16 mouse cellular contexts compared by ENCODE assay signal in genomic region chr5:31627562-31628526, GRCm38 (mm10). TPM values are rescaled to one million over a fixed set of nuclear protein-coding genes. Genes with fewer than 3 reads are reported as not detected.
DNase-seq lines count a peak whose midpoint lies in the region; ATAC-seq and TF ChIP-seq lines count a peak whose summit lies in the region.
"Had no signal": no experiment of that assay in that cellular context is flagged by ENCODE, and none has a peak within 500 bp of the region (broad histone marks: within the 10 kb centered on the region; RNA-seq: fewer than 3 reads in every experiment).

No protein-coding gene starts in this region.

- H3K79me3 ChIP-seq in C2C12 (ENCODE audit: low read depth): no peaks in the 10 kb centered on the region

- TF ChIP-seq CTCF in C2C12 (IDR thresholded peaks at IDR 0.05; ENCODE audit: control insufficient read depth, insufficient read depth, insufficient read length): no peak
- no peak for TF ChIP-seq CTCF in intestine, postnatal 0 days (IDR thresholded peaks at IDR 0.05; ENCODE audit: low read depth)
- no peak for TF ChIP-seq CTCF in lung, adult 2 months (IDR thresholded peaks at IDR 0.05; ENCODE audit: insufficient read depth, low read length)

- 70% methylated on average over 9 of the region's 9 CpGs for WGBS in heart, embryonic 15.5 days
- 78% methylated on average over 9 of the region's 9 CpGs for WGBS in intestine, postnatal 0 days
- 75% methylated on average over 9 of the region's 9 CpGs for WGBS in lung, adult 2 months

- peak; percentile 38 for DNase-seq in adrenal gland, postnatal 14 days
- no peak for DNase-seq in adrenal gland, adult 8-10 months
- no peak for DNase-seq in heart, adult 11 months
- DNase-seq in fibroblast of lung, adult 2 months (ENCODE audit: low read depth): peak; percentile 64
- no peak for DNase-seq in lung, adult 2 months
- DNase-seq: cerebellum, postnatal 10 days; gastrocnemius, postnatal 36 days; kidney, postnatal 10 days; midbrain, embryonic 14.5 days; thymus, postnatal 4 days had no signal

- no peaks in the 10 kb centered on the region for H3K27me3 ChIP-seq in heart, embryonic 15.5 days
- H3K27me3 ChIP-seq in C2C12 (ENCODE audit: control insufficient read depth, insufficient read depth, insufficient read length): no peaks in the 10 kb centered on the region
- no peaks in the 10 kb centered on the region for H3K27me3 ChIP-seq in intestine, postnatal 0 days (replicated peaks; ENCODE audit: control insufficient read depth, insufficient read depth, low read length)
- H3K27me3 ChIP-seq: limb, embryonic 13.5 days had no signal

- peaks cover 41% of the 10 kb centered on the region for H3K4me1 ChIP-seq in heart, embryonic 15.5 days (replicated peaks)
- no peaks in the 10 kb centered on the region for H3K4me1 ChIP-seq in intestine, postnatal 0 days (replicated peaks; ENCODE audit: control insufficient read depth, insufficient read depth, low read length)
- no peaks in the 10 kb centered on the region for H3K4me1 ChIP-seq in lung, adult 2 months (ENCODE audit: control insufficient read depth, insufficient read depth, low read length)

- no peak overlapping the region for H3K4me2 ChIP-seq in heart, embryonic 15.5 days
- no peak overlapping the region for H3K4me2 ChIP-seq in intestine, postnatal 0 days (replicated peaks; ENCODE audit: low read depth)
- H3K4me2 ChIP-seq: limb, embryonic 13.5 days had no signal

- no peak overlapping the region for H3K4me3 ChIP-seq in heart, embryonic 15.5 days
- no peak overlapping the region for H3K4me3 ChIP-seq in C2C12 (ENCODE audit: insufficient read depth, poor library complexity, severe bottlenecking)
- no peak overlapping the region for H3K4me3 ChIP-seq in intestine, postnatal 0 days (ENCODE audit: low read depth, low read length)
- no peak overlapping the region for H3K4me3 ChIP-seq in lung, adult 2 months (replicated peaks; ENCODE audit: extremely low read depth, low read depth, low read length)
- H3K4me3 ChIP-seq: limb, embryonic 13.5 days had no signal

- no peak overlapping the region for H3ac ChIP-seq in C2C12 (ENCODE audit: control insufficient read depth, insufficient read length, low read depth)

- H3K36me3 ChIP-seq in heart, embryonic 15.5 days: no peaks in the 10 kb centered on the region
- peaks cover 6% of the 10 kb centered on the region for H3K36me3 ChIP-seq in C2C12 (ENCODE audit: control insufficient read depth, insufficient read depth)
- H3K36me3 ChIP-seq in intestine, postnatal 0 days (ENCODE audit: control insufficient read depth, insufficient read depth): peaks cover 9% of the 10 kb centered on the region; the same call in 1 of the 2 replicates
- H3K36me3 ChIP-seq: limb, embryonic 13.5 days had no signal

- no peaks in the 10 kb centered on the region for H3K79me2 ChIP-seq in C2C12 (ENCODE audit: control insufficient read depth, insufficient read depth)

- ATAC-seq in heart, embryonic 15.5 days (replicated peaks; ENCODE audit: insufficient number of reproducible peaks, insufficient read depth, low FRiP score, low read depth): no peak
- no peak for ATAC-seq in intestine, postnatal 0 days
- ATAC-seq: lung, postnatal 0 days had no signal

- no peaks in the 10 kb centered on the region for H3K9me3 ChIP-seq in heart, embryonic 15.5 days (replicated peaks)
- no peaks in the 10 kb centered on the region for H3K9me3 ChIP-seq in intestine, postnatal 0 days (ENCODE audit: control insufficient read depth)
- H3K9me3 ChIP-seq: limb, embryonic 13.5 days had no signal

- peak overlapping the region; percentile 75 for H3K27ac ChIP-seq in heart, embryonic 15.5 days
- no peak overlapping the region for H3K27ac ChIP-seq in intestine, postnatal 0 days (ENCODE audit: low read depth, low read length)
- H3K27ac ChIP-seq: limb, embryonic 13.5 days; liver, embryonic 14.5 days had no signal

- H3K9ac ChIP-seq in heart, embryonic 15.5 days: no peak overlapping the region
- H3K9ac ChIP-seq in intestine, postnatal 0 days (ENCODE audit: low read depth, low read length): no peak overlapping the region
- H3K9ac ChIP-seq: limb, embryonic 13.5 days; liver, embryonic 14.5 days had no signal

- TF ChIP-seq POLR2A in lung, adult 2 months (IDR thresholded peaks at IDR 0.05; ENCODE audit: borderline replicate concordance, extremely low read depth, low read depth, low read length): no peak

TF ChIP-seq in C2C12, 6 proteins besides CTCF, POLR2A, EP300 and RAD21:
- TF ChIP-seq CEBPB (IDR thresholded peaks at IDR 0.05; ENCODE audit: low read depth) (no peak), MAX (IDR thresholded peaks at IDR 0.05) (peak; percentile 66), USF1 (IDR thresholded peaks at IDR 0.05; ENCODE audit: low read depth) (peak; percentile 44), FOSL1 (IDR thresholded peaks at IDR 0.05; ENCODE audit: insufficient read depth, low read length, poor library complexity, severe bottlenecking) (no peak), MYOD1 (IDR thresholded peaks at IDR 0.05; ENCODE audit: control insufficient read depth, insufficient read length, low read depth) (peak; percentile 23), MYOG (IDR thresholded peaks at IDR 0.05; ENCODE audit: control insufficient read depth, extremely low read depth, insufficient read length) (no peak)

RNA-seq across cellular contexts. Expression of gene Mrpl33, which starts 31.1 kb away (rescaled TPM):
- total RNA-seq in adrenal gland, postnatal 14 days (2021): 300 and 306 TPM in 2 replicates
- 100 to 1,000 TPM; 266 to 421 (median 323) TPM for total RNA-seq in adrenal gland, adult 8-10 months (2022)
- 344 and 459 TPM in 2 replicates for polyA plus RNA-seq in heart, embryonic 15.5 days (2015; fragmentation: Nextera tagmentation; extraction: Ambion mirVana)
- polyA plus RNA-seq in C2C12 (2012; fragmentation: generic; extraction: Trizol): 228 TPM
- 337 and 357 TPM in 2 replicates for polyA plus RNA-seq in intestine, postnatal 0 days (2015; fragmentation: Nextera tagmentation; extraction: Ambion mirVana)
- 15.9 and 19.5 TPM in 2 replicates for polyA plus RNA-seq in lung, adult 2 months (2012; rRNA removed)

Comparison
In these comparisons a context has a peak if more than half of its experiments do, and no peak if none do; other contexts are left out.
1. DNase-seq: peak in adrenal gland, postnatal 14 days (single experiment) and fibroblast of lung, adult 2 months (single experiment); none in adrenal gland, adult 8-10 months (single experiment), heart, adult 11 months (single experiment) and lung, adult 2 months (single experiment).
2. RNA of gene Mrpl33, which starts 31.1 kb away (polyA plus RNA-seq): 344 to 459 TPM in heart, embryonic 15.5 days, 337 to 357 TPM in intestine, postnatal 0 days and 228 TPM in C2C12 (single experiment); 15.9 to 19.5 TPM in lung, adult 2 months; every median in the first group is over 10 times any median in the second.